20 mouse cellular contexts compared by ENCODE assay signal in the genomic region with DNA sequence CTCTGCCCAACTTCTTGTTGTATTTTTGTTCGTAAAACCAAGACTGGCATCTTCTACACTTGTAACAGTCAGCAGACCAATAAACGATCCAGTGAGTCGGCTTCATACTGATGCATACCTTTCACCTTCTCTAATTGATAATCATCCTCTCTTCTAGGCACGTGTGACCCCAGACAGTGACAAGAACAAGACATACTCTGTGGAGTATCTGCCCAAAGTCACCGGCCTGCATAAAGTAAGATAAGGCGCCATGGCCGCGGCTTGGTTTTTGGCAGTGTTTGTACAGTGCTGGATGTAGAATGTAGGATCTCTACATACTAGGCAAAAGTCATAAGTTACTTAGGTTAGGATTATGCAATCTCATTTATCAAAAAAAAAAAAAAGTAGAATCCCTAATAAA.
"Had no signal": no experiment of that assay in that cellular context is flagged by ENCODE, and none has a peak within 500 bp of the region (broad histone marks: within the 10 kb centered on the region; RNA-seq: fewer than 3 reads in every experiment).

No protein-coding gene starts in this region.

- H3K27ac ChIP-seq: heart, embryonic 10.5 days; hindbrain, embryonic 13.5 days; hindbrain, embryonic 15.5 days; hindbrain, postnatal 0 days; layer of hippocampus, adult 2 months; left cerebral cortex, adult 2 months; limb, embryonic 10.5 days; limb, embryonic 12.5 days had no signal

- H3K9ac ChIP-seq: forebrain, postnatal 0 days; heart, embryonic 12.5 days; hindbrain, embryonic 13.5 days; hindbrain, embryonic 15.5 days; limb, embryonic 12.5 days had no signal

- H3K4me2 ChIP-seq: heart, embryonic 12.5 days; hindbrain, embryonic 13.5 days; hindbrain, embryonic 15.5 days; limb, embryonic 12.5 days had no signal

- DNase-seq: forebrain, postnatal 0 days; gastrocnemius, postnatal 14 days; gastrocnemius, postnatal 36 days; heart, adult 18-20 months; heart, postnatal 10 days; kidney, adult 18-20 months; kidney, adult 8-10 months; kidney, postnatal 10 days; kidney, postnatal 25 days; kidney, postnatal 4 days had no signal

- H3K27me3 ChIP-seq: heart, embryonic 12.5 days; hindbrain, embryonic 13.5 days; hindbrain, embryonic 15.5 days; limb, embryonic 12.5 days had no signal

- H3K9me3 ChIP-seq: heart, embryonic 10.5 days; heart, embryonic 12.5 days; hindbrain, embryonic 13.5 days; hindbrain, embryonic 15.5 days; limb, embryonic 10.5 days; limb, embryonic 12.5 days had no signal

- H3K4me1 ChIP-seq: heart, embryonic 10.5 days; hindbrain, embryonic 13.5 days; limb, embryonic 10.5 days had no signal

- H3K4me3 ChIP-seq: heart, embryonic 10.5 days; heart, embryonic 12.5 days; hindbrain, embryonic 13.5 days; hindbrain, embryonic 15.5 days; layer of hippocampus, adult 2 months; left cerebral cortex, adult 2 months; limb, embryonic 10.5 days; limb, embryonic 12.5 days had no signal

- ATAC-seq: forebrain, postnatal 0 days; hindbrain, postnatal 0 days; intestine, embryonic 16.5 days had no signal
